Mouse (Mus musculus): ENCODE data around the gene Tatdn2.

Gene Tatdn2

DNA sequence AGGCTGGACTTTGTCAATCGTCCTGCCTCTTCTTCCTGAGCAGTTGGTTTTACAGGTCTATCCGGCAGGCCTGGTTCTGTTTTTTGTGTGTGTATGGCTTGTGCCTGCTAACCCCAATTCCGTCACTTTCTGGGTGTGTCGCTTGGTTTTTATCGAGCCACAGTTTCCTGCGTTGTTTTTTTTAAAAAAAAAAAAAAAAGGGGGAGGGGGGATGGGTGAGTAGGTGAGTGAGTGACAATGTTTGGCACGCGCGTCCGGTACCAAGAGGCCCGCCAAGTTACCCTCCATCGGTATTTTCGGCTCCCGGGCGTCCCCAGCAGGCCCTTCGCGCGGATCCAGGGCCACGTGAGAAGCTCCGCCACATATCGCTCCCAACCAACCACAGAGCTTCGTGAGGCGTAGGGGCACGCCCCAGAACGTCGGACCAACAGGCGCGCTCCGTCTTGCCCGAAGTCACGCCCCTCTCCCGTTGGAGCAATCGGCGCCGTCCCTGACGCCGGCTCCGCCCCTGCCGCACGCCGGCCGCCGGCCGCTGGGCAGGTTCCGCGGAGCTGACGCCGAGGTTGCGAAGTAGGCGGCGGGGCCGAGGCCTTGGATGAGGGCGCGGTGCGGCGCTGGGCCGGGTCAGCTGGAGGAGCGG lies at the start of gene Tatdn2:
Tatdn2 (plus strand) TSS at position 469 of the 640 bp plus-strand sequence.
- DNase-seq (ENCODE audit: low spot score): peak; percentile 96

DNA sequence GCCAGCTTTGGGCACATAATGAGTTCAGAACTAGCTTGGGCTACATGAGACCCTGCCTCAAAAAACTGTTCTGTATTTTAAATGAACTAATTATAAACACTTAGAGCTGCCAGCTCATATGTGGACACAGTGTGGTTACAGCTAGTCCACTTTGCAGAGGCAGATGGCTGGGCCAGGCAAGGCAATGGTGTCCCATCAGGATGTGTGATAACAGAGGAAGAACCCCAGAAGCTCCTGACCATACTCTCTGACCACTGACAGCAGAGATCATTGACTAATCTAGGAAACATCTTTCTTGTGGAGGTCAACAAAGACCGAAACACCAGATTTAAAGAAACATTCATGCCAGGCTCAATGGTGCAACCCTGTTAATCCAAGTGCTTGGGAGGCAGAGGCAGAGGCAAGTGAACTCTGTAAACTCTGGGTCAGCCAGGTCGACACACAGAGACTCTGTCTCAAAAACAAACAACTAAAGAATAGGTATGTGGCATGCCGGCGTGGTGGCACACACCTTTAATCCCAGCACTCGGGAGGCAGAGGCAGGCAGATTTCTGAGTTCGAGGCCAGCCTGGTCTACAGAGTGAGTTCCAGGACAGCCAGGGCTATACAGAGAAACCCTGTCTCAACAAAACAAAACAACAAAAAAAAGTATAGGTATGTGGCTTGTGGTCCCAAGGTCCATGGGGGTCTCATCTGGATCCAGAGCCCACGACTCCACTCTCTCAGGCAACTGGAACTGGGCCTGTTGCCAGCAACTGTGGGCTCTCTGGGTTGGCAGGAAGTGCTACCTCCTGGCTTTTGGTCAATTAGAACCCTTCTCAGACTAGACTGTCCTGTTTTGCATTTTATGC lies 47.3 kb upstream of the Tatdn2 start:
- DNase-seq (ENCODE audit: low spot score): no peak

DNA sequence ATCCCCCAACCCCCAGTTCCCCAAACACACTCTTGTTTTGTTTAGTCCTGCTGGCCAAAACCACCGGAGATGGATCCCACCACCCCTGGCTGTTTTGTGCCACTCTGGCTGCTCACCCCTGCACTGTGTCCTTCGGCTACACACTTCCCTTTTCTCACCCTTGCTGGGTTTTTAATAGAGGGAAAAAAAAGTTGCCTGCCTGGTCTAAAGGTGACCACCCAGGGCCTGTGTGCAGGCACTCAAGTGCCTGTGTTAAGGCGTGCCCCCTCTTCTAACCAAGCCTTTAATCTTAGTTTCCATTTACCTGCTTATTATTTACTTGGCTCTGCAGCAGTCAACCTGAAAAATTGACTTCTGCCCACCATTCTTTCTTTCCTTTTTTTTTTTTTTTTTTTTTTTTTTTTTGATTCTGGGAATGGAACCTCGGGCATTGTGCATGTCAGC lies 46.6 kb upstream of the Tatdn2 start:
- DNase-seq (ENCODE audit: low spot score): no peak

DNA sequence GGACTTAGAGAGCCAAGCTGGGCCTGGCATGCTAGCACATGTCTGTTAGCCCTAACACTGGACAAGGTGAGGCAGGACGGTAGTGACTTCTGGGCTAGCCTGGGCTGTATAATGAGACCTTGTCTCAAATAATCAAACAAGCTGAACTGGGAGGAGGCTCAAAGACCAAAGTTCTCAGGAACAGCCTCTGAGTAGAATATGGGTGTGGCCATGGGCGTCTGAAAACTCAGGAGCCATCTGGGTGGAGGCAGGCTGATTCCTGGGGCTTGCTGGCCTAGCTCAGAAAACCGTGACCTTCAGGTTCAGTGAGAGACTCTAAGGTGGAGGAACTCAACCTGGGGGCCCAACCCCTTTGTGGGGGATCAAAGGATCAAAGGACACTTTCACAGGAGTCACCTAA lies 45.2 kb upstream of the Tatdn2 start:
- no peak for DNase-seq (ENCODE audit: low spot score)

DNA sequence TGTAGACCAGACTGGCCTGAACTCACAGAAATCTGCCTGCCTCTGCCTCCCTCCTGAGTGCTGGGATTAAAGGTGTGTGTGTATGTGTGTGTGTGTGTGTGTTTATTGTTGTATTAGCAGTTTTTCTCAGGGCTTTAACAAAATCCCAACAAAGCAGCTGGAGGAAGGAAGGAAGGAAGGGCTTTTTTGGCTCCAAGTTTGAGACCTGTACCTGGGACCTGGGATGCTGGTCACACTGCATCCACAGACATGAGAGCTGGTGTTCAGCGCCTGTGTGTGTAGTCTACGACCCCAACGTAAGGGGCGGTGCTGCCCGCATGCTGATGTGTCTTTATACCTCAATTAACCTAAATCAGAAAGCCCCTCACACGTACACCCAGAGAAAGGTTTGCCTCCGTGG lies 43.3 kb upstream of the Tatdn2 start:
- no peak for DNase-seq (ENCODE audit: low spot score)

DNA sequence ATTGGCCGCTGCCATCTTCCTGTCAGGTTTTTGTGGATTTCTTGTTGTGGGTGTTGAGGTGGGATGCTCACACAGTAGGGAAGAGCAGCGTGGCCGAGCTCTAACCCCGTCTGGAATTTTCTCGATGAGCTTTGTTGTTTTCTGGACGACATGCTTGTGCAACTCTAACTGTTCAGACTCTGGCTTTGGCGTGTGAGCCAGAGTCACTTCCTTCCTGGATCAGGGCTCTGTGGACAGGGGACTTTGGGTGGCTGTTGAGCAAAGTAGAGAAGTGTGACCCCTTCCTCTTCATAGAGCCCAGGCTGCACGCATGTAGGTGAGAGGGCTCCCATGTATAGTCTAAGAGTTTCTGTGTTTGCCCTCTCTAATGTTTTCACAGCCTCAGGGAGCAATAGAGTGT lies 42.7 kb upstream of the Tatdn2 start:
- no peak for DNase-seq (ENCODE audit: low spot score)

DNA sequence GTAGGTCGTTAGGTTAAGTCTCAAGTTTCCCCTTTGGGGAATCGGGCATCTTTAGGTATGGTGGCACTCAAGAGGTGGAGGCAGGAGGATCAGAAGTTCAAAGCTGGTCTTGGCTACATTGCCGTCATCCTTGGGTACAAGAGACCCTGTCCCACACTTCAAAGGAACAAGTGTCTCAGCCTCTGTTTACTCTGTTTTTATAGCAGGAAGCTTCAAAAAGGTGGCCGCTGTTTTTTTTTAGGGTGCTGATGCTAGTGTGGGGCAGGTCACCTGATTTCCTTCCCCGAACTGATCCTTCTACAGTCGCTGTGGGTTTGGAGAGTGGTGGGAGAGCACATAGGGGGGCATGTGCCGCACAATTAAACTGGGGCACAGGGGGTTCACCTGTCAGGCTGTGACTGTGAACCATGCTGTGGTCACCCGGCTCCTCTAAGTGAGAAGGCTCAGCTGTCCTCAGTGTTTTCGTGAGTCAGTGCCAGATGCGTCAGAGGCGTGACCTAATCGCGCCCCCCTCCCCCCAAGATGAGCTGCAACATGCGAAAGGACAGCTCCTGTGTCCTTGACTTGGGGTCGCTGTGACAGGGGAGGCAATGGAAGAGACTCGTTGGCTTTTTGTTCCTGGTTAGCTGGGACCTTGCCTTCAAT lies 42.0 kb upstream of the Tatdn2 start:
- no peak for DNase-seq (ENCODE audit: low spot score)

DNA sequence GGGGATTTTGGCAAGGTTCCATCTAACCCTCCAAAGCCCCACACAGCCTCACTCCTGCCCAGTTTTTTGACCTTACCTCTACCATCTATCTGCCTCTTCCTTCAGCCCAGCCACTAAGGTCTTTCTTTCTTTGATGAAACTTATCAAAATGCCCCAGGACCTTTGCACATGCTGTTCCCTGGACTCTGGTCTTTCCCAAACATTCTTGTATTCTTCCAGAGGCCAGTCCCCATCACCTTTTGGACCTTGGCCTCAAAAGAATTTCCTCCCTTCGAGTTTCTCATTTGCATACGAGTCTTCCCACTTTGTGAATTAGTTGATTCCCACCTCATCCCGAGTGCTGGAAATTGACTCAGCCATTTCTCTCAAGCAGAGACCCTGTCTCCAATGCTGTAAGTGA lies 41.4 kb upstream of the Tatdn2 start:
- DNase-seq (ENCODE audit: low spot score): no peak

DNA sequence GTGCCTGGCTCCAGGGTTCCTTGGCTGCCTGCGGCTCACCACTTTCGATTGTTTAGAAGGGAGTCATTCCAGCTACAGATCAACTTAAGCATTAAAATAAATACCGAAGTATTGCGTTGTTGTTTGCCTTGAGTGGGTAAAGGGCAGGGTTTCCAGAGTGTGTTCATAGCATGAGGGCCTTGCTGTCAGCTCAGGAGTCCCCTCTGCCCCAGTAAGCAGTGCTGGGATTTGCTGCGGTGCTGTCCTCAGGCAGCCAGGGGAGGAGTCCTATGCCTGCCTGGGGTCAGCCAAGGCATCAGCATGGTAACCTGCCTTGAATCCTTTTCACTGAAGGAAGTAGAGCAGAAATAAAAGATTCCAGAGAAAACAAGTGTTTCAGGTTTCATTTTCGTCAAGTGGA lies 40.0 kb upstream of the Tatdn2 start:
- peak; percentile 59 for DNase-seq (ENCODE audit: low spot score)

DNA sequence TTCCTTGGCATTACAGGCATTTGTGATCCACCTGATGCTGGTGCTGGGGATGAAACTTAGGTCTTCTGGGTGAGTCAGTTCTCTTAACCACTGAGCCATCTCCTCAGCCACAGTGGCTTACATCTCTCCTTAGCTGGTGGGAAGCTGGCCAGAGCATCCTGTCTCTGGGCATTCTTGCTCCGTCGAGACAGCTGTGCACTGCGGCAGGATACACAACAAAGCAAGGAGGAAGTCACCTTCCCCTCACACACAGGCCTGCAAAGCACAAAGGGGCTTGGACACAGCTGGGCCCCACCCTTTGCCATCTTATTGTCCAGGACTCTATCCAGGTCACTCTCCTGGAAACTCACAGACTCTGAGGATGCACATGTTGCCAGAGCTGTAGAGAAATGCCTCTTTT lies 38.6 kb upstream of the Tatdn2 start:
- no peak for DNase-seq (ENCODE audit: low spot score)

DNA sequence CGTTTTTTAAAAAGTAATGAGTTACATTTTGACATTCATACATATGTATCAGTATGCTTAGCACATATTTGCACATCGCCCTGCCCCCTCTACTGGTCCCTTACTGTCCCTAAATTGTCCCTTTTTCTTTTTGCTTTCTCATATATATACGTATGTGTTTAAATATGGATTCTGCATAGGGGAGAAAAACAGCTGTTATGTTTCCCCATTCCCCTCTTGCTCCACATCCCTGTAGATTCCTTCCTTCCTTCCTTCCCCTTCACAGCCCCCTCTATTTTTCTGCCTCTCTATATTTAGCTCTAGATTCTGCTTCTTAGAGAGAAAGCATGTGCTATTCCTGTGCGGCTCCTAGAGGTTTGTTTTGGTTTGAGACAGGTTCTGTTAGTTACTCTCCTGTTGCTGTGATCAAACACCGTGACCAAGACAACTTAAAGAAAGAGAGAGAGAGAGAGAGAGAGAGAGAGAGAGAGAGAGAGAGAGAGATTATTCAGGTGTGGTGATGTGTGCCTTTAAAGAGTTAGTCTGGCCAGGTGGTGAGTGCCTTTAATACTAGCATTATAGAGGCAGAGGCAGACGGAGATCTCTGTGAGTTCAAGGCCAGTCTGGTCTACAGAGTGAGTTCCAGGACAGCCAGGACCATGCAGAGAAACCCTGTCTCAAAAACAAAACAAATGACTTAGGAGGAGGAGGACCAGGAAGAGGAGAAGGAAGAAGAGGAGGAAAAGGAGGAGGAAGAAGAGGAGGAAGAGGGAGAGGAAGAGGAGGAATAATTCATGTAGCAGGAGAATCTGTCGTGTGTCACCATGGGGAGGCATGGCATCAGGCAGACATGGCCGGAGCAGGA lies 37.0 kb upstream of the Tatdn2 start:
- no peak for DNase-seq (ENCODE audit: low spot score)

DNA sequence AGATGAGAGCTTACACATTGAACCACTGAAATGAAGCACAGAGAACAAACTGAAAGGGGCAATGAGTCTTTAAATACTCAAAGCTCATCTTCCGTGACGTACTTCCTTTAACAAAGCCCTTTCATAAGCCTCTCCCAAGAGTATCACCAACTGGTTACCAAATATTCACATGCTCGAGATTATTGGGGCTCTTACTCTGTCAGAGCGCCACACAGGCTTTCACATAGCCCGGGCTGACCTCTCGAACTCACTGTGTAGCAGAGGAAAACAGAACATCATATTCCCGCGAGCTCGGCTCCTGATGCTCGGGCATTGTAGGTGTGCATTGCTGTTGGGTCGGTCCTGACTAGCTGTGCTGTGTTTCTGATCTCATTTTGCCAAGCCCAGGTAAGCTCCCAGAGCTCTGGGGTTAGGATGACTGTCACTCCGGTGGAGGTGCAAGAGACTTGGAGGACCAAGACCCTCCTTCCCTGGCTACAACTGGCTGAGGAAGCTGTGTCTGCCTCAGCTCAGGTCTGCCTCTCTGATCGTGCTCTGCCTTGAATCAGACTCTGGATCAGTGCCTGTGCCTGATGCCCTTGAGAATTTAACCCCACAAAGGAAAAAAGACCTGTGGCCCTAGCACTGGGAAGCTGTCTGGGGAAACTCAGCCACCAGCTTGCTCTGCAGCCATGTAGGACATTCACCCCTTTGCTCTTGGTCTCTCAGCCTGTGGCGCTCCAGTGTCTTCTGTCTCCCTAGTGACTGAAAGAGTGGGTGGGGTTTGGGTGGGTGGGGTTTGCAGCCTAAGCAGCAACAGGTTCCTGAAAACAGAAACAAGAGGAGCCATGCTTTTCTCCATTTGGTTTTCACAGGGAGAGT lies 36.1 kb upstream of the Tatdn2 start:
- no peak for DNase-seq (ENCODE audit: low spot score)

DNA sequence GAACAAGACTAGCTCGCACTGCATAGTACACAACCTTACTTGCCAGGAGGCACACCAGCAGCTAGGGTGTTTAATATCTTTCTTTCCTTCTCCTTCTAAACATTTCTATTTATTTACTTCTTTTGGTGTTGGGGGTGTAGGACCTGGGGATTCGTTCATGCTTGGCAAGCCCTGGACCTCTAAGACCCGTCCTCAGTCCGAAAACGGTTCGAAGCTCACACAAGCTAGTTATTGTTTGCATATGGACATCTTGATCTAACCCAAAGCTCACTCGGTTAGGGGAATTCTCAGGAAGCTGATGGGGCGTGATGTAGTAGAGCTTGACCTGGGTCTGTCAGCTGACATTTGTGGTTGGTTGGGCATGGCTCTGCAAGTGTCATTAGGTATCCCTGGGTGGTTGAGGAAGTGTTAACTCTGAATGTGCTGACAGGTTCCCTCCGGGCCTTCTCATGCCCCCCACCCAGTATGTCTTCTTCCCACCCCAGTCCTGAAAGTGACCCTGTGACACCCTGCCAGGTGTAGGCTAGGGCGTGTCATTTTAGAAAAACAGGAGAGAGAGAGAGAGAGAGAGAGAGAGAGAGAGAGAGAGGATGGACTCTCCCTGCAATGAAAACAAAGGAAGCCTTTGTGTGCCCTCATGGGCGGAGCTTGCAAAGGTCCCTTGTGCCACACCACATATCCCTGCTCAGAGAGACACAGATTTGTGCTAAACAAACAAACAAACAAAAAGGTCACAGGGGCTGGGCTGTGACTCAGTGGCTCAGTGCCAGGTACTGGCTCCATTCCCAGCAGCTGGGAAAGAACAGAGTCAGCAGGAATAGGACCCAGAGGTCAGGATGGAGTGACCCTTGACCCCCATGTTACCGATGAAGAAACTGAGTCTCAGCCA lies 35.3 kb upstream of the Tatdn2 start:
- peak; percentile 56 for DNase-seq (ENCODE audit: low spot score)

DNA sequence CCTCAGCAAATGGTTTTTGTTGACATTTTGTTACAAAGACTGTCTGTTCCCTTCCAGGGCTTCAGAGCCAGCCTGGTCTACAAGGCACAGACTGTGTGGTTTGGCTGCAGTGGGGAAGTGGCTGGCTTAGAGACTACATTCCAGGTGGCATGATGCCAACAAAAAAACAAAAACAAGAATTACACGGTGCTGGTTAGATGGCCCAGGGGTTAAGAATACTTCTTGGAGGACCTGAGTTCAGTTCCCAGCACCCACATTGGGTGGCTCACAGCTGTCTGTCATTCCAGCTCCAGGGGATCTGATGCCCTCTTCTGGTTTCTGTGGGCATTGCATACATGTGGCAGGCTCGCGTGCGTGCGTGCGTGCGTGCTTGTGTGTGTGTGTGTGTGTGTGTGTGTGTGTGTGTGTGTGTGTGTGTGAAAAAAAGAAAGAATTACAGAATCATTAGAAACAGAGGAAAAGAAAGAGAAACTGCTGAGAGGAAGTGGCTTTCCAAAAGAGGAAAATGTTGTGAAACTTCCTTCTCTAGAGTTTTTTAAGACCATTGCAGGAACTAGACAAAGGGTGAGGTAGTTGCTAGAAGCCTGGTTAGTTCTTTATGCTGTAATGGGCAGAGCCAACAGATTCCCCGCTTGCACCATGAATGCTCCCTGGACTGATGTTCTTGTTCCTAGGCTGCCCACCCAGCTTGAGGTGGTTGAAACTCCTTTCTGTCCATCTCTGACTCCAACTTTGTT lies 33.7 kb upstream of the Tatdn2 start:
- DNase-seq (ENCODE audit: low spot score): no peak

DNA sequence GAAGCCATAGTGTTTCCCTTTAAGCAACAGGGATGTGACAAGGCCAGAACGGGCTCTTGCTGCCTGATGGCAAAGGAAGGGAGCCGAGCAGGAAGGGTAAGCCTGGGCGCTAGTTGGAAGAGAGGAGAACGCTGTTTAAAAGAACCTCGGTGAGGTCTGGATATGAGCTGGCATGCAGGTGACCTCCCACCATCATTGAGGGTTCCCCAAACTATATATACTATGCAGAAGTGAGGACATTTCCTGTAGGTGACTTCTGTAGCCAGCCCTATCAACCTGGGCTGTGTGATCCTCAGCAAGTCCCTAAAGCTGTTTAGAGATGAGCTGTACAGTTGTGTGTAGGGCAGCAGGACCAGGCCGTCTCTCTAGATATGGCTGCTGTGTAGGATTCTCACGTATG lies 32.5 kb upstream of the Tatdn2 start:
- DNase-seq (ENCODE audit: low spot score): no peak

DNA sequence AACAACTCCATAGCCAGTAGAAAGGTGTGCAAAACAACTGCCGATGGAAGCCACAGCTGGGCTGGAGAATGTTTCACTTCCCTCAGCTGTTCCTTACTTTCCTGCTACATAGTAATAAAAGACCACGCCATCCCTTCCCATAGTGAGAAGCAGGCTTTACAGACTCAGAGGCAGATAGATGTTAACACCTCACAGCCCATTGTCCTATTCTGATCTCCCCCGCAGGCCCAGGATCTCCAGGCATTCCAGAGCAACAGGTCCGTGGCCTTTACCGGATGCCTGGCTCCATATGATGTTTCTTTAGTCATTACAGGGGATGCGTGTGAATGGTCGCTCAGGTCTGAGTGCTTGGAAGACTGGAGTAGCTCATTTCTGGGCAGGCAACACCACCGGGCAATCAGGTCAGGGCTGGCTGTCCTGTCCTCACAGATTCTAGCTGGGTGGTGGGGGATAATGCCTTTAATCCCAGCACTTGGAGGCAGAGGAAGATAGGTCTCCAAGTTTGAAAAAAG lies 29.2 kb upstream of the Tatdn2 start:
- DNase-seq (ENCODE audit: low spot score): no peak

DNA sequence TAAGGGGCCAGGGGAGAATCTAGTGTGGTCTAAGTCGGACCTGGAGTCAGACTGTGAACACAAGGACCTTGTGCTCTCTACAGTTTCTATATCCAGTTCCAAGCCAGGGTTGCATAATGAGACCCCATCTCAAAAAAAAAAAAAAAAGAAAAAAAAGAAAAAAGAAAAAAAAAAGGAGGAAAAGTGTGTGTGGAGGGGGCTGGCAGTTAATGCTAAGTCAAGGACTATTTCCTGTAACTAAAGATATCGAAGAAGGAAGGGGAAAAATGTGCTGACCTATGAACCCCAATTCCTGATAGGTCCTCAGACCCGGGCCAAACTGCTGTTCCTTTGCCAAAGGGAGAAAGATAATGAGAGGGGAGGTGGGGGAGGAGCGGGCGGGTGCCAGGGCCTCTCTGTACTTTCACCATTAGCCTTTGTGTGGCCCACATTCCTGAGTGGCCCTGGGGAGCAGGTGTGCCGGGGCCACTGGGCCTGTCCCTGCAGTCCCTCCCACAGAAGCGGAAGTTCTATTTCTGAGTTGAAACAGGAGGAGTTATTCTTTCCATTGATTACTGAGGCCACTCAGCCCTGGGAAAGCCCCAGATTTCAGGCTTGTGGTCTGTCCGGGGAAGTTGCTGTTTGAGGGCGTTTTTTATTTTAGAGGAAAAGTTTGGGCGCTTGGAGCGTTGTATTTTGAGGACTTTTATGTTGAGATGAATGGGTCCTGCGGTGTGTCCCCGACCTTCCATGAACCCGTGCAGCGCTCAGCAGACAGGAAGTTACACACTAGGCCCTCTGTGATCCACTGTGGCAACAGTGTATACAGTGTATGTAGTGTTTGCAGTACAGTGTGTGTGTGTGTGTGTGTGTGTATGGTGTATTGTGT lies 28.3 kb upstream of the Tatdn2 start:
- DNase-seq (ENCODE audit: low spot score): peak; percentile 31

DNA sequence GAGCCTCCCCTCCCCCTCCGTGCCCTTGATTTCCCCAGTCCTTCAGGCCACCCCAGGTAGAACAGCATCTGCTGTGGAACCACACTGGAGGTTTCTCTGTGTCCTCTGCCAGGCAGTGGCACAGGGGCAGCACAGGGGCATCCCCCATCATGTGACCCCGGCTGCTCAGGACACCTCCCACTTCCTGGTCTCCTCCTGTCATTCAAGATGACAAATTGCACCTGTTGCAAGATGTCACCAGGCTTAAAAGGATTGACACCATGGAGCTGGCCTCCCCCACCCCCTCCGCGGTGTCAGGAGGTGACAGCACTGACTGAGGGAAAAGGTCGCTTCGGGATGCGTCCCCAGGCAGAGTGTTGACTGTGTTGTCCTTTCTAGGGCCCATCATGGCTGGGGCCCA lies 27.0 kb upstream of the Tatdn2 start:
- DNase-seq (ENCODE audit: low spot score): no peak

All from urinary bladder, postnatal 14 days (tissue).